Mouse (Mus musculus) ovary, adult 18-20 months (tissue): ENCODE data around the gene Chst10.

Source experiments
- DNase-seq: peaks from one replicate; pipeline ENCODE4 v3.0.0; 2022; ENCODE audit warnings: low spot score, mixed read lengths

Chst10 gene

DNA sequence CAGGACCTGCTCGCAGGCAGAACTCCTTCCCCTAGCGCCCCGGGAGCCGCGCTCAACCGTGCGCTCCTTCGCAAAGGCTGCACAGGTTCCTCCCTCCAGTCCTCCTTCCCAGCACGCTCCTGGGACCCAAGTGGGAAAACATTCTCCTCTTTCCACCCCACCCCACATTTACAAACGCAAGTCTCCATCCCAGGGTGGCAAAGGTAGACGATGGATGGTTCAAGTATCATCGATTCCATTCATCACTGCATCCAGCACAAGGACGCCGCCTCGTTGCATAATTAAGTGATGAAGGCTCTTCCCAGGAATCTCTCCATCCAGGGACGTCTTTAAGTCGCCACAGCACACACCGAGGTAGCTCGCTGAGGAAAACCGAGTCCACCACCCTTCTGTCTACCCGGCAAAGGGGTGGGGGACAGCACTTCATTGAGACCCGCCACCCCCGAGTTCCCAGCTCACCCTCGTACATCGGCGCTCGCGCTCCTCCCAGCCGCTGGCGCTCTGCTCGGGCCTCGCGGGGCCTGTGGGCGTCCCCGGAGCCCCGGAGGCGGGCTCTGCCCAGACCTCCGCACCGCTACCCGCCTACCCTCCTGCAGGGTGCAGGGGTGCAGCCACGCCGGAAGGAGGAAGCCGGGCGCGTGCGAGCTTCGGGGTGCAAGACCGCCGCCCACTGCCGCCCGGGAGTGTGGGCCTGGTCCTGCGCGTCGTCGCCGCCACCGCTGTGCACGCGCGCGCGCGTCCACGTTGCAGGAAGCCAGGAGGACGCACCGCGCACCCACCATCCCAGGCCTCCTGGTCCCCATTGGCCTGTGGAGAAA, at the start of gene Chst10:
Chst10 (minus strand) TSS at position 731 of the 818 bp plus-strand sequence.
- DNase-seq: peak; percentile 63

DNA sequence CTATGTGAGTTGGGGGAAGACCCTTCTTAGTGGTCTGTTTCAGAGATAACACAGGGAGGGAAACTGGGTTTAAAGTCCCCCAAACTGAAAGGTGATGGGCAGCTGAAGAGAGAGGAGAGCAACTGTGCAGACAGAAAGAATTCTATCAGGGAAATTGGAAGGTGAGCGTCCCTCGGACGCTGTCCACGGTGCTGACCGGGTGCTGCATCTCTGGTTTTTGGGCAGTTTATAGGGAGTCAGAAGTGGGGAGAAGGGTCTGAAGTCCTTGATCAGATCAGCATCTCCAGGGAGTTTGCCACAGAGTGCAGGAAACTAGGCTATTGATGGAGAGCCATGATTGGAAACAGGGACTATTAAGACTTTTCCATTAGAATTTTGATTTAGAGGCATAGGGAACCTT, 41.6 kb upstream of the Chst10 start:
- DNase-seq: no peak

DNA sequence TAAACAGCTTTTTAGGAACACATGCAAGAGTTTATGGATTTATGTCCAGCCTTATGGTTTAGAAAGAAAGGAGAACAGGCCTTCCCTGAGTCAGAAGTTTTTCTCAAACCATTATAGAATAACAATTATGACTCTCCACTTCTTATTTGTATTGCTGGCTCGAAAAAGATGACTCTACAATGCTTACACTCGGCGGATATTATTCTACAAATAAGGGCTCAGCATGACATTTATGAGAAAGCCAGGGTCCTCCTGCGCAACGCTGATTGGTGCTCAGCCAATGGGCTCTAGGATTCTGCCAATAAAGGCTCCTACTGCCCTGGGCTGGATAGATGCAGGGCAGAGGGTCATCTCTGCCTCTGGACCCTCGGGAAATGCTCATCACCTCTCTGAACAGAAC, 40.9 kb upstream of the Chst10 start, which contains the start of gene Nms:
Nms (plus strand) TSS at position 301 of the 400 bp plus-strand sequence.
- no peak for DNase-seq

DNA sequence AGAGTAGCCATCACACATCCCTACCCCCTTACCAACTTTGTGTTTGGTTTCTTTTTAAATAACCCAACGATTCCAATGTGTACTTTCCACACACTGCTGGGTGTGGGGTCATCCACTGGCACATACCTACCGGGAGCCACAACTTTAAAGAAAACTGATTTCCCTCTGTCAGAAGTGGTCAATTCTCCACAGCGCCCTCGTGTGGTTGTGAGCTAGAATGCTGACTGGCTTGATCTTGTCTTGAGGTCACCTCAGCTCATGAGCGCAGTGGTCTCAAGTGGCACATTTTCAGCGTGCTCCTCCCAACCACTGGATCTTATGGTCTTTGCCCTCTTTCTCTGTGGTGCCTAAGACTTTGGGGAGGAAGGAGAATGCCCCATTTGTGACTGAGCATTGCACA, 38.8 kb upstream of the Chst10 start:
- DNase-seq: no peak

DNA sequence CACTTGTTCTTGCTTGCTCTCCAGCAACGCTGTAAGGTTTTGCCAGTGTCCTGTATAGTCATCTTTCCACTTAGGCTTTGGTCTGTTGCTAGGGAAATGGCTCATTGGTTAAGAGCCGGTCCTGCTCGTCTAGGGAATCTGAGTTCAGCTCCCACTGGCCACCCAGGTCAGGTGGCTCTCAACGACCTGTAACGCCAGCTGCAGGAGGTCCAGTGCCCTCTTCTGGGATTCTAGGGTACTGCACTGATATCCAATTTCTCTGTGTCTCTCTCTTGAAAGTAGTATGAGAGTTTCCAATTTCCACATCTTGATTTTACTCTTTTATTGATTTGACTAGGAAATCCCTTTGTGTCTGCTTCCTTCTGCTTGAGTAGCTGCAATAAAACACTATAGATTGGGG, 36.7 kb upstream of the Chst10 start:
- DNase-seq: no peak

DNA sequence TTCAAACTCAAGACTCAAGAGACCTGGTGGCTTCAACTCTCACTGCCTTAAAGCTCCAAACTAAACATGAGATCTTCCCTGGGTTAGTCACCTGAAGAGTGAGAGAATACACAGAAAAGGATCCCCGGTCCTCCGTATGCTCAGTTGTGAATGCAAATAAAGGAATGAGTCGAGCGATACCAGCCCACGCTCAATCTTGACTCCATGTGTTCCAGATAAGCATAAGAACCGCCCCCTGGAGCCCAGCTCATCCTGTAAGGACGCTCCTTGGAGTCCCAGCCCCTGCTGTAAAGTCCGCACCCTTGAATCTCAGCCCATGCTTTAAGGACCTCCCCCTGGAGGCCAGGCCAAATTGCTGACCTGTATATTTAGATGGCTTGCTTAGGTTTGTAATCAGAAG, 32.8 kb upstream of the Chst10 start:
- no peak for DNase-seq

DNA sequence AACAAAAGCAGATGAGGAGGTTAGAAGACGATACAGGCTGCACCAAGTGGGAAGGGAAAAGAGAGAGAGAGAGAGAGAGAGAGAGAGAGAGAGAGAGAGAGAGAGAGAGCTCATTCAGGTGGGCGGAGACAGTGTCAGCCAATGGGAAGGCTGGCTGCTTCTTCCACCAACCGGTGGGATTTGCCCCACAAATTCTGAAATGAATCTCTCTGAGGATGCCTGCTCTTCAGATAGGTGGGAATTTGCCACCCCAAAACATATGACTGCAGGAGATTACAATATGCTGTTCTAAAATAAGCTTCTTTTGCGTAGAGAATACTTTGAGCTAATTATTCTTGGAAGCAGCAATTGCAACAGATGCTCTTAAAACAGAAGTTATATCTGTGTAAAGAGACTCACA, 31.5 kb upstream of the Chst10 start:
- no peak for DNase-seq

DNA sequence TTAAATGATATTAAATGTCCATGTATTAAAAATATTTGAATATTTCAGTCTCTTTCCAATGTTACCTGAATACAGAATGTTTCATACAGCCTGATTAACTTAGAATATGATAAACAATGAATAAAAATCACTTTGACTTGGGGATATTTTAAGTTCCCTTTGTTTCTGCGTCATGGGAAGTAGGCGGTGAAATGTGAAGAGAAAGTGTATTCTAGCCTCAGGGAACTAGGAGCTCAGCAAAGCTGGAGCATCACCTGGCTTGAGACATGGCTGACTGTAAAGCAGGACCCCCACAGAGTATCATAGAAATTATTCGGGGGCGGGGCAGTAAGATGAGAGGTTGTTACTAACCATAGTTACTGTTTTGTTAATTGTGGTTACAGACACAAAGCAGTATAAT, 31.0 kb upstream of the Chst10 start:
- no peak for DNase-seq

DNA sequence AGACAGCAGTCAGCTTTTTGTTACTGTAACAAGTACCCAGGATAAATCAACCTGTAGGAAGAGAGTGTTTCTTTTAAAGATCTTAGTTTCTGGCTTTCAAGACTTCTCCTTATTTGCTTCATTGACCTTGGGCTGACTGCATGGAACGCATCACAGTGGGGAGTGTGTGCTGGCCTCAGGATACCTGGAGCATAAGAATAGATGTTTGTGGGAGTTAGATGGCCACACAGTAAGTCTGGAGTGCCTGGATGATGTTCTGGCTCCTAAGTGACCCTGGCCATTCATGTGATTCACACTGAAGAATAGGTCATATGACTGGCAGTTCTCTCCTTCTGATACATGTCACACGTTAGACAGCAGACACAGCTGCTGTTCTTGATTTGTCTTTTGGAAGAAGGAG, 6.0 kb upstream of the Chst10 start:
- no peak for DNase-seq

DNA sequence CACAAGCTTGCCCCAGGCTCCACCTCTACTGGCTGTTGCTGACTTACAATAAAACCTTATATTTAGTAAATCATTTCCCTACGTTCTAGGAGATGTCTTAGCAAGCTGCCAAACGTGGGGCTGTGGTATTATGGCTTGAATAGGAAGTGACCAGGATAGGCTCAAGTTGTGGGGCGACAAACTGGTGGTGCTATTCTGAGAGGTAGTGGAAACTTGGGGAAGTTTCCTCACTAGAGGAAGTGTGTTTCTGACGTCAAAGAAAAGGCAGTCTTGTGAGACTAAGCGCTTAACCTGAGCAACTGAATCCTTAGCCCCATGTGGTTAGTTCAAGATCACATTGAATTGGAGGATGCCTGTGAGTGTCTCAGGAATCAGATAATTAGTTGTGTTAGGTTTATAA, 4.6 kb upstream of the Chst10 start:
- DNase-seq: no peak

DNA sequence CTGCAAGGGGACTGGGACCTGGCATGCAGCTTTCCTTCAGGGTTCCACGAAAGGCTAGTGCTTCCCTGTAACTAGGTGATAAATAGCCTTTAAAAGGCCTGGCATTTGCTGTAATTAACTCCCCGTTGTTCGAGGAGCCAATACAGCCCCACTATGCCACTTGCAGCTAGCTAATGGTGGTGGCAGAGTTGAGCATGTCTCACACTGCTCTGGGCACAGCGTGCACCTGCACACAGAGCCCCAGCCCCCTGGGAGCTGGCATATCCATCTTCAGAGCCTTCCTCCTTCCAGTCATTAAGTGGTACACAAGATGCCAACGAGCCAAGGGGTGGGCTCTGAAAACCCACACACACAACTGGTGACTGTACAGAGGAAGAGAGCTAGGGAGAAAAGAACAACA, 4.9 kb downstream of the Chst10 start:
- DNase-seq: no peak

DNA sequence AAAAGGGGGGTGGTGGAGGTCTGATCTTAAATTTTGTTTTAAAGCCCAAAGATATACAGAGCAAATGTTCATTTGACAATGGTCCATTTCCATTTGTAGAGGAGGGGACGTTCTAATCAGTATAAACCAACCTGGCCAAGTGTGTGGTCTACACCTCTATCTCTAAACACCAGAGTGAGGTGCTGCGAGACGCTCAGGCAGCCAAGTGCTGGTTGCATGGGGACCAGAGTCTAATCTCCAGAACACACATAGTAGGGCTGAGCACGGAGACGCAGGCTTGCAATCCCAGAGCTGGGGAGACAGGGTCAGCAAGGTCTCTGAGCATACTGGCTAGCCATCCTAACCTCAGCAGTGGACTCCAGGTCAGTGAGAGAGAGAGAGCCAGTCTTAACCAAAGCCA, 6.5 kb downstream of the Chst10 start:
- DNase-seq: no peak

DNA sequence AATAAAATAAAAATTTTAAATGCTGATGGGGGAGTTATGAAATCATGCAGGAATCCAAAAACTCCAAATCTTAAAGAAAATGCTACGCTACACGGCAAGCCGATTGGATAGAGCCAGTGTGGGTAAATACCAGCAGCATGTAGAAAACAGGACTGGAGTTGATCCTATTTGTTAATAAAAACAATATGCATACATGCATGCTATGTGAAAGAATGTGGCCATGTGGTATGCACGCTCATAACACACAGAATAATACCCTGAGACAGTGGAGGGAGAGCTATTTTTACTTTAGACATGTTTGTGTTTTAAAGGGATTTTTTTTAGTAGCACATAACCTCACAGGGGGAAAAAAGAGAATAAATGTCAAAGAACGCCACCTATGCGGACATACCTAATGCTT, 9.2 kb downstream of the Chst10 start:
- no peak for DNase-seq

DNA sequence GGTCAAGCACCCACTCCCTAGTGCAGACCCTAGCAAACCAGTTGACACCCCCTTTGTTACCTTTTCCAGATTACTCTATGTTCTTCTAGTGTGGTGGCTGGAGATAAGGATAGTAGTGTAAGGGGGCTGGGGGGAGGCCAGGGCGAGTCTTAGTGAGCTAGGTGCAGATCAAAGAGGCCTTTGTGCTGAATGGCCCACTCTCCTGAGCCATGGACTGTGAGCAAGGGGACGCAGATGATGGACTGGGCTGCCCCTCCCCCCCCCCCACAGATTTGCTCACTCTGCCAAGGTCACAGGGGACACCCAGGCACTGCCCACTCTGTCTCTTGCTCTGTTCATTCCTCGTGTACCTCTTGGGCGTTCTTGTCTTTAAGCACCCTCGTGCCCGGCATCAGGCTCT, 10.9 kb downstream of the Chst10 start:
- no peak for DNase-seq

DNA sequence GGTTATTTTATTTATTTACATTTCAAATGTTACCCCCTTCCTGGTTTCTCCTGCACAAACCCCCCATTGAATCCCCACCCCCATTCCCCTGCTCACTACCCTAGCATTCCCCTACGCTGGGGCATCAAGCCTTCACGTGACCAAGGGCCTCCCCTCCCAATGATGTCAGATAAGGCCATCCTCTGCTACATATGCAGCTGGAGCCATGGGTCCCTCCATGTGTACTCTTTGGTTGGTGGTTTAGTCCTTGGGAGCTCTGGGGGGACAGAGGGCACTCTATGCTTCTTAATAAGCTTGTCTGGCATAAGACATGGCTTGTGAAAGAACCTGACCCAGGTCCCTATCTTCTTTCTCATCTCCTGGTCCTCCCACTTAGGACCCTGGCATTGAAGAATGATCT, 11.4 kb downstream of the Chst10 start:
- no peak for DNase-seq

DNA sequence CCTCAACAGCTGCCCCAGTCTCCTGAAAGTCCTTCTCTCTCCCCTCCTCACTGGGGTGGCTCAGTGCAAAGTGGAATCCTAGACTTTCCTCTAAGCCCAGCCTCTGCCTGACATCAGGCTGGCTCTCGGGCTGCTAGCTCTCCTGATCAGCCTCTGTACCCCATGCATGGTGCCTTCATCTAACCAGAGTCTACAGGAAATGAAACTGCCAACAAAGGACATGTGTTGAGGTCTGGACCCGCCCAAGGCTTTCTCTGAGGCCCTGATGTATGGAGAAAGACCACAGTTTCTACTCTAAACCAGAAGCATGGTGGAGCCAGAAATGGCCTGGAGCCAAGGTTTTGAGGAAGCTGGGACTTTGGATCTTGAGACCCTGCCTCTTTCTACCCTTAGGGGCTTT, 12.0 kb downstream of the Chst10 start:
- DNase-seq: no peak

DNA sequence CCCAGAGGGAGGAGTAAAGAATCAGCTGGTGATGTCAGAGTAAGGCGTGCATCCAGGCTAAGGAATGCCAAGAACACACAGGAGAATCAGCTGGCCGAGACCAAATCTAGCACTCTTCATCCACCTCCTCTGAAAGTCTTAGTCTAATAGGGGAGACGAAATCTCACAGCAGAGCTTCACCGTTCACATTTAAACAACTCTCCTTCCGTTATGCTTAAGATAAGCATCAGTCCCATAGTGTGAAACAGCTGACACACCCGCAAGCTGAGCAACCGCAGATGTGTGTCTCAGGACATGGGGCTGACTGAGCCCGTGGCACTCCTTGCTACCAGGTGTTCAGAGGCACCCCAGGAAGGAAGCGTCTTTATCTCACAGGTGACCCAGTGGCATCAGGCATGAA, 14.2 kb downstream of the Chst10 start:
- no peak for DNase-seq

DNA sequence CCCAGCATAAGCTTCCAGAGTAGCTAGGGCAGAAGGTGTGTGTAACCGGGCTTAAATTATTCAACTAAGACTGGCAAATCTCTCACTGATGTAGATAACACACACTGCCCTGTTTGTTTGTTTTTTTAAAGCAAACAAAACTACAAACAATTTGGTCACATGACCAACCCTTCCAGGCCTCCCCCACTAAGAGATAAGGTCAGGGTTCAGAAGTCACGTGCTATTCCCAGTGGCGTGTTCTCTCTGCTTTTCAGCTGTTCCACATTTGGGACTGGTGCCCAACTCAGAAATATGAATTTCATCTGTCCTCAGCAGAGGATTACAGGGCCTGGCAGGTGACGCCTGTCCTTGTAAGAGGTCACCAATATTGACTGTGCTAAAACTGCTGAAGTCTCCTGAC, 15.2 kb downstream of the Chst10 start:
- DNase-seq: no peak

DNA sequence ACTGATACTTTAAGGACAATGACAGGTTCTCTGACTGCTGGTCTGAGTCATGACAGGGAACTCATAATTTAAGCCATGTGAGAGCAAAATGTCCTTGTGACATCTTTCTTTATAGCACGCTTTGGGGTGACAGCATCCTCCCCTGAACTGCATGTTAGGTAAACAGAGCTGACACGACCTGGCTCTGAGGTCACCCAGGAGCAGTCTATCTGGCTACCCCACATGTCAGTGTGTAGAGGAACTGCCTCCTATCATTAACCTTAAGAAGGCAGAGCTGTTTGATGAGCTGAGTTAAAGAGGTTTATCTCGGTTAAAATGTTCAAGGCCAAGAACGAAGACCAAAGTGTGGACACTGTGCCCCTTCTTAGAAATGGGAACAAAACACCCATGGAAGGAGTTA, 16.6 kb downstream of the Chst10 start:
- no peak for DNase-seq

DNA sequence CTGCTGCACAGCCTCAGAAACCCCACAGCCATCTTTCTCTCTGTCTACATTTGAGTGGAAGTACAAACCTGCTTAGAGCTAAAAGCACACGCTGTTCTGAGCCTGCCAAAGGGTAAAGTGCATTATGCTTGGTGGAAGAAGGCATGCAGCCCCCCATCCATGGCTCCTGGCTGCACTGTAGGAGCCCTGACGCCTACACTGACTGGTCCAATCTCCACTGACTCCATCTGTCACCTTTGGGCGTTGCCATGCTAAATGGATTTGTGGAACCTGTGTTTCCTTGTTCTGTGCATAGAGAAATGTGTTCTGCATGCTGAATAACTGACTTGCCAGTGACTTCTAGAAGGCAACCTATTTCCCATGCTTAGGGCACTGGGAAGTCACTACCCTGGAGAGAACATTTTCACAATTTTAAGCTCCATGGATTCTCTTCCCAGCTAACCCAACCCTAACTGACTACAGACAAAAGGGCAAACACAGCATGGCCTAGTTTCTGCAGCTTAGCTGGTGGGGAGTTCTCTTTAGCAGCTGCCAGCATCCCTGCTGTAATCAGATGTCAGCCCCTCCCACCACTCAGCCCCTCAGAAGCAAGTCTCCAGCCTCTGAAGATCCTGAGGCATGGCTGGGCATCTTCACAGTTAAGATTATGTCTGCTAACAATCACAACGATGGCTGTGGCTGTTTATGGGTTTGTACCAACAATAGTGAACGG, 21.1 kb downstream of the Chst10 start:
- no peak for DNase-seq

DNA sequence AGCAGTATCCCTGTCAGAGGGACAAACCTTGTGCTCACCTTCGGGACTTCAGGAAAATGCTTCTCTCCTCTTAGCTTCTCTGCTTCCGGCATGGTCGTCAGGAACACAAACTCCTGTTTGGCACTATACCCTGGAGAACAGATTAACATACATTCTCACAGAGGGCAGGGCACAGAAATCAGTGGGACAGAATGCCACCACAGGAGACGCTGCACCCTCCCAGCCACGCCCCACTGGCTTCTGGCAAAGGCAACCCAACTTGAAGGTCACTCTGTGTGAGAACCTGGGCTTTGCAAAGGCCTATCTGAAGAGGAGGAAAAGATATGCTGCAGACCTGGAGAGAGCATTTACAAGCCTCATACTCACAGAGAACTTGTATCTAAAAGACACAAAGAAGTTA, 24.1 kb downstream of the Chst10 start:
- DNase-seq: no peak

DNA sequence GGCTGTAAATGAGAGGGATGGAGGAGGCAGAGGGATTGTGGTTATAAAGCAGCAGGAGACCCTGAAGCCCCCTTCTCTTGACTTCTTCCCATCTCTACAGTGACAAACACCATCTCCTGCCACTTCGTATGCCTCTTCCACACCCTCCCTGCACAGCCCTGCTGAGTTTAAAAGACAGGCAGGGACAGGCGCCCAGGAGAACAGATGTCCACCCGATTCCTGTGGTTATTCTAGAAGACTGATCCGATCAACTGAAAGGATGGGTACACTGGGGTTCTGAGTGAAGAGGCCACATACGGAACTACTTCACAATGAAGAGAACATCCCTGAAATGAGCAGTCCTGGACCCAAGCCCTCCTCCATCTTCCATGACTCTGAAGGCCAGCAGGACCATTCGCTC, 26.1 kb downstream of the Chst10 start:
- DNase-seq: no peak

DNA sequence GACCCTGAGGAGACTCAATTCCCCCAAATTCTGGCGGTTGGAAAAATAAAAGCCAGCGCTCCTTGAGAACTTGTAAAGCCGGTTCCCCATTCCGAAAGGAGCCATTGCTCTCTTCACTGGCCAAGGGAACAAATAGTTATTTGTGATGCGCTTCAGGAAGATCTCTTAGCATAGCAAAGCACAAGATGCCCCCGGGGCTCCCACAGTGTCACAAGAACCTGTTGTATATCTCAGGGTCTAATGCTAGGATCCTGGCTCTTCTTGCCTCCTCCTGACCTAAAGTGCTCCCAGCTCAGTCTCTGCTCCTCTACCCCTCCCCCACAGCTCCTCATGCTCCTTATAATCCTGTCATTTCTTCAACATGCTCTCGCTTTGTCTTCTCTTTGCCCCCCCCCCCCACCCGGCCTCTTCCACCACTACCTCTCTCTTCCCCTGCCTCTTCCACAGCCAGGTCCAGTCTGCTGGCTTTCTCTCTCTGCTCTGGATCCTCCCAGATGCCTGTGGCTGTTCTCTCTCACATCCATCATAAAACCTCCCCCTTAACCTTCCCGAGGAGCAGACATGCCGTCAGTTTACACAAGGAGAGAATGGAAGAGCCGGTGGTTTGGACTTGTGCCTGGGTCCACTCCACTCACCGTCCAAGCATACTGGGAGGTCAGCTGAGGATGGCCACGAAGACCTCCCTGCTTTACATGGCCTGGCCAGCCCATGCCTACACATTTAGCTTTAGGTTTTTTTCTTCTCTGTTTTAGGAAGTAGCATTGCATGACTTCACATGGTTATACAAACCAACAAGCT, 28.4 kb downstream of the Chst10 start:
- DNase-seq: no peak
